Mouse (Mus musculus): ENCODE results near the gene Lelp1. TPM values are rescaled to one million over a fixed set of nuclear protein-coding genes. Genes with fewer than 3 reads are reported as not detected.

Gene Lelp1
- polyA plus RNA-seq (2017; shearing (Covaris generic)), result not detected

DNA sequence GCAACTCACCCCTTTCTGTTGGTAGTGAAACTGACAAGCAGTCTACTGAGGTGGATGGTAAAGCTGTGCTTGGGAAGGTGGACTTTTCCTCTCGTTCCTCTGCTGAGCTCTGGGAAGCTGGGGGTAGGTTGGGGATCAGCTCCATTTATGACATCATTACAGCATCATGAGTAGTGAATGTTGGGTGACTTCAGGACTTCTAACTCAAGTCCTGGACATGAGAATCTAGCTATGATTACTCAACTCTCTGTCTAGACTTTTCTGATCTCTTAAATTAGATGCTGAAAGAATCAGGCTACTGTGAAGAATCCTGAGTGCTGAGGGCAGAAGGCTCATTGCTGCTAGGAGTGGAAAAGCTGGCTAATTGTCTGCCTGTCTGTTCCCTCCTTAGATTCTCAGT, at the start of gene Lelp1:
Gene Lelp1, minus strand, starts transcription at position 101 of the 400 bp plus-strand sequence.

DNA sequence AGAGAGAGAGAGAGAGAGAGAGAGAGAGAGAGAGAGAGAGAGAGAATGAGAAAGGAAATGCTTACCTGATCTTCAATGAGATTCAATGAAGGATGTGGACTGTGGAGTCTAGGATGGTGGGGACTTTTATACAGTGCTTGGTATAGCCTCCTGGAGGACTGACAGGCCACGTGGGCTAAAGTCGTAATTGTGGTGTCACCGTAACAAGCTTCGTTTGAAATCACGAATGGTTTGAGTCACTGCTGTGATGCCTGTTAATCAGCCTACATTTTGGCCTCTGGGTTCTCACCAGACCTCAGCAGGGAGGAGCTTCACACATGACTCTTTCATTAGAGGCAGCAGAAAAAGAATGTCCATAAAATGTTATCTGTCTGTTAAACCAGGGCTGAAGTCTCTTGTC, 18.7 kb downstream of the Lelp1 start, which contains the start of gene Prr9:
Gene Prr9, minus strand, starts transcription at position 101 of the 400 bp plus-strand sequence.

Other genes with a start within 250 kb of the Lelp1 start
- not detected for gene Pglyrp3, start 128.2 kb downstream of the Lelp1 start, polyA plus RNA-seq (2017; shearing (Covaris generic))
- gene Lor, start 59.6 kb downstream of the Lelp1 start, polyA plus RNA-seq (2017; shearing (Covaris generic)), result not detected
- gene Prr9, start 18.8 kb downstream of the Lelp1 start, polyA plus RNA-seq (2017; shearing (Covaris generic)), result not detected
- gene Sprr2a1, start 73.1 kb upstream of the Lelp1 start, polyA plus RNA-seq (2017; shearing (Covaris generic)), result not detected
- gene Sprr2a2, start 73.2 kb upstream of the Lelp1 start, polyA plus RNA-seq (2017; shearing (Covaris generic)), result not detected
- gene Sprr2a3, start 142.7 kb upstream of the Lelp1 start, polyA plus RNA-seq (2017; shearing (Covaris generic)), result not detected
- not detected for gene Sprr2b, start 173.9 kb upstream of the Lelp1 start, polyA plus RNA-seq (2017; shearing (Covaris generic))
- not detected for gene Sprr2d, start 196.4 kb upstream of the Lelp1 start, polyA plus RNA-seq (2017; shearing (Covaris generic))
- not detected for gene Sprr2e, start 209.4 kb upstream of the Lelp1 start, polyA plus RNA-seq (2017; shearing (Covaris generic))
- not detected for gene Sprr2f, start 222.4 kb upstream of the Lelp1 start, polyA plus RNA-seq (2017; shearing (Covaris generic))
- not detected for gene Sprr2h, start 242.9 kb upstream of the Lelp1 start, polyA plus RNA-seq (2017; shearing (Covaris generic))